Mouse (Mus musculus): ENCODE measurements around the gene Sav1.

Sav1 gene

GRCm38 (mm10) chr12:69962468-69962867 lies 24.3 kb downstream of the Sav1 start:
- DNase-seq (ENCODE audit: low read depth in 2 of 2, low spot score in 2 of 2): peak; percentile 16 to 38

GRCm38 (mm10) chr12:69957378-69957777 lies 29.4 kb downstream of the Sav1 start:
- DNase-seq (ENCODE audit: low read depth in 2 of 2, low spot score in 2 of 2): no peak

GRCm38 (mm10) chr12:69947502-69947901 lies 39.3 kb downstream of the Sav1 start:
- DNase-seq (ENCODE audit: low read depth in 2 of 2, low spot score in 2 of 2): no peak

GRCm38 (mm10) chr12:69945861-69946260 lies 40.9 kb downstream of the Sav1 start:
- no peak for DNase-seq (ENCODE audit: low read depth in 2 of 2, low spot score in 2 of 2)

GRCm38 (mm10) chr12:69941655-69942329 lies 45.0 kb downstream of the Sav1 start:
- DNase-seq (ENCODE audit: low read depth in 2 of 2, low spot score in 2 of 2): no peak

- peak in 1 of 2 experiments; percentile 5 for DNase-seq (ENCODE audit: low read depth in 2 of 2, low spot score in 2 of 2)
These were observed 47.5 kb downstream of the Sav1 start for GRCm38 (mm10) chr12:69939291-69939690.

- no peak for DNase-seq (ENCODE audit: low read depth in 2 of 2, low spot score in 2 of 2)
These were observed 49.1 kb downstream of the Sav1 start for GRCm38 (mm10) chr12:69937731-69938130.

GRCm38 (mm10) chr12:69926716-69927115 lies 60.1 kb downstream of the Sav1 start:
- DNase-seq (ENCODE audit: low read depth in 2 of 2, low spot score in 2 of 2): no peak

- peak in 1 of 2 experiments; percentile 33 for DNase-seq (ENCODE audit: low read depth in 2 of 2, low spot score in 2 of 2)
These were observed 62.8 kb downstream of the Sav1 start for GRCm38 (mm10) chr12:69924012-69924411.

- DNase-seq (ENCODE audit: low read depth in 2 of 2, low spot score in 2 of 2): no peak
These were observed 63.2 kb downstream of the Sav1 start for GRCm38 (mm10) chr12:69923603-69924002.

- DNase-seq (ENCODE audit: low read depth in 2 of 2, low spot score in 2 of 2): no peak
These were observed 63.7 kb downstream of the Sav1 start for GRCm38 (mm10) chr12:69923128-69923527.

GRCm38 (mm10) chr12:69922099-69922498 lies 64.7 kb downstream of the Sav1 start:
- DNase-seq (ENCODE audit: low read depth in 2 of 2, low spot score in 2 of 2): no peak

- DNase-seq (ENCODE audit: low read depth in 2 of 2, low spot score in 2 of 2): no peak
These were observed 68.9 kb downstream of the Sav1 start for GRCm38 (mm10) chr12:69917870-69918269.

Data from CD8-positive naive resting alpha-beta T cell, adult 2 months (primary cell).